Mouse (Mus musculus) bone marrow macrophage, adult 2 months (primary cell): ENCODE measurements at regions not wholly inside any gene's neighbourhood (a gene's known extent, or its start where the extent isn't known, plus 50 kb on each side); places are given as distances from the start of the nearest gene placed in this dataset.

Experiments used
- CTCF ChIP-seq: IDR thresholded peaks from 2 replicates; pipeline ENCODE4 v1.5.1; 2012; ENCODE audit warnings: low read depth, mild to moderate bottlenecking, low read length, moderate library complexity
- POLR2A ChIP-seq: IDR thresholded peaks from 2 replicates; pipeline ENCODE4 v1.6.1; 2012; ENCODE audit warnings: mild to moderate bottlenecking, low read depth, low read length, borderline replicate concordance

- no peak for TF ChIP-seq CTCF
- TF ChIP-seq POLR2A = no peak
Measured at GRCm38 (mm10) chr11:21430021-21430420, 59.0 kb upstream of the Ugp2 start.
